Mouse (Mus musculus) testis, adult 2 months (tissue): Measurements from ENCODE around the gene Cdkl2.

Experiments used
- CTCF ChIP-seq: fragments of 200-500 bp; IDR thresholded peaks from 2 replicates; pipeline ENCODE4 v1.5.1; 2012; ENCODE audit warnings: low read depth, mild to moderate bottlenecking, inconsistent platforms, low read length, moderate library complexity; ENCODE audit not compliant: control insufficient read depth, insufficient read depth, insufficient replicate concordance
- POLR2A ChIP-seq: fragments of 200-500 bp; IDR thresholded peaks from 2 replicates; pipeline ENCODE4 v1.6.1; 2012; ENCODE audit warnings: low read depth, mild to moderate bottlenecking, inconsistent platforms, low read length, moderate library complexity; ENCODE audit not compliant: control insufficient read depth

- TF ChIP-seq POLR2A, result no peak
- TF ChIP-seq CTCF, result no peak
Observed at GRCm38 (mm10) chr5:91981176-91981840, 62.4 kb downstream of the Cdkl2 start.
